8 mouse cellular contexts compared by ENCODE assay signal in genomic region chr14:99299701-99300191, GRCm38 (mm10). TPM values are rescaled to one million over a fixed set of nuclear protein-coding genes. Genes with fewer than 3 reads are reported as not detected.
DNase-seq lines count a peak whose midpoint lies in the region; ATAC-seq and TF ChIP-seq lines count a peak whose summit lies in the region.

No protein-coding gene starts in this region.

- peak overlapping the region; percentile 82 for H3K4me2 ChIP-seq in heart, embryonic 12.5 days
- H3K4me2 ChIP-seq in midbrain, embryonic 15.5 days = peak overlapping the region; percentile 87

- H3K4me3 ChIP-seq in bone marrow, adult 2 months (replicated peaks; ENCODE audit: control insufficient read depth, low read depth, low read length) = peak overlapping the region; percentile 96
- H3K4me3 ChIP-seq in heart, embryonic 12.5 days = peak overlapping the region; percentile 57
- H3K4me3 ChIP-seq in midbrain, embryonic 15.5 days = peak overlapping the region; percentile 64

- 5% methylated on average over 21 of the region's 21 CpGs for WGBS in bone marrow, adult 2 months
- WGBS in heart, embryonic 12.5 days = 7% methylated on average over 21 of the region's 21 CpGs
- 5% methylated on average over 21 of the region's 21 CpGs for WGBS in midbrain, embryonic 15.5 days

- H3K27me3 ChIP-seq in heart, embryonic 12.5 days (replicated peaks) = peaks cover 16% of the 10 kb centered on the region
- peaks cover 13% of the 10 kb centered on the region for H3K27me3 ChIP-seq in midbrain, embryonic 15.5 days (replicated peaks)

- no peak for TF ChIP-seq CTCF in bone marrow, adult 2 months (IDR thresholded peaks at IDR 0.05; ENCODE audit: control insufficient read depth, insufficient read depth, low read length)

- no peak overlapping the region for H3K27ac ChIP-seq in bone marrow, adult 2 months (ENCODE audit: control insufficient read depth, insufficient read depth, low read depth, low read length, poor library complexity)
- no peak overlapping the region for H3K27ac ChIP-seq in heart, embryonic 12.5 days (ENCODE audit: poor library complexity, severe bottlenecking)
- H3K27ac ChIP-seq in midbrain, embryonic 15.5 days = no peak overlapping the region

- no peaks in the 10 kb centered on the region; the same call in 1 of the 2 replicates for H3K4me1 ChIP-seq in bone marrow, adult 2 months (ENCODE audit: control insufficient read depth, insufficient read depth, low read length)
- peaks cover 9% of the 10 kb centered on the region for H3K4me1 ChIP-seq in heart, embryonic 12.5 days (replicated peaks)
- peaks cover 8% of the 10 kb centered on the region; the same call in 1 of the 2 replicates for H3K4me1 ChIP-seq in midbrain, embryonic 15.5 days

- DNase-seq in heart, adult 11 months = peak; percentile 80
- no peak for DNase-seq in heart, adult 8-10 months (ENCODE audit: low spot score)
- DNase-seq in layer of hippocampus, postnatal 36 days = peak; percentile 10 to 22
- no peak for DNase-seq in yolk sac, embryonic 10.5 days (ENCODE audit: low spot score)

- no peaks in the 10 kb centered on the region for H3K9me3 ChIP-seq in heart, embryonic 12.5 days (replicated peaks)
- H3K9me3 ChIP-seq in midbrain, embryonic 15.5 days = no peaks in the 10 kb centered on the region

- 0 out of 2 replicates have a peak, but pooled peaks cover 2% of the 10 kb centered on the region for H3K36me3 ChIP-seq in heart, embryonic 12.5 days
- no peaks in the 10 kb centered on the region for H3K36me3 ChIP-seq in midbrain, embryonic 15.5 days (replicated peaks)

- peak overlapping the region; percentile 67; the same call in 1 of the 2 replicates for H3K9ac ChIP-seq in heart, embryonic 12.5 days
- H3K9ac ChIP-seq in midbrain, embryonic 15.5 days = peak overlapping the region; percentile 54; the same call in 1 of the 2 replicates

- TF ChIP-seq POLR2A in bone marrow, adult 2 months (IDR thresholded peaks at IDR 0.05; ENCODE audit: borderline replicate concordance, control insufficient read depth, low read depth, low read length) = no peak

- ATAC-seq in heart, embryonic 12.5 days (ENCODE audit: insufficient number of reproducible peaks, low FRiP score) = no peak
- no peak for ATAC-seq in midbrain, embryonic 15.5 days (replicated peaks)
- no peak for ATAC-seq in activated CD4-positive, CD25-positive, alpha-beta regulatory T cell, adult 4 months

RNA-seq across cellular contexts. Expression of gene Klf5, which starts 1.3 kb away (rescaled TPM):
- 1 to 10 TPM in 1 of 4 experiments, under 1 TPM in 3; 0.50 to 1.1 (median 0.69) TPM for total RNA-seq in heart, adult 8-10 months (2022)
- polyA plus RNA-seq in bone marrow, adult 2 months (2011; ENCODE audit: insufficient read depth, insufficient read length, low replicate concordance, missing spikeins) = 6.4 and 21.0 TPM in 2 replicates
- 2.8 and 2.9 TPM in 2 replicates for polyA plus RNA-seq in heart, embryonic 12.5 days (2016; fragmentation: Nextera tagmentation; extraction: Ambion mirVana)
- 1 to 10 TPM; 5.5 to 6.4 TPM for total RNA-seq in layer of hippocampus, postnatal 36 days (2021)
- polyA plus RNA-seq in midbrain, embryonic 15.5 days (2015; fragmentation: Nextera tagmentation; extraction: Ambion mirVana) = 4.4 and 5.1 TPM in 2 replicates
- not detected for polyA plus RNA-seq in activated CD4-positive, CD25-positive, alpha-beta regulatory T cell, adult 4 months (2017; shearing (Covaris generic))

Comparison
In these comparisons a context has a peak if more than half of its experiments do, and no peak if none do; other contexts are left out.
1. DNase-seq: peak in heart, adult 11 months (single experiment) and layer of hippocampus, postnatal 36 days (2 of 2); none in heart, adult 8-10 months (single experiment) and yolk sac, embryonic 10.5 days (single experiment).
2. Peak in every context shown above with its lines, with median percentiles within 50 percentile points of each other: H3K4me3 ChIP-seq.